Mouse (Mus musculus) embryonic facial prominence, embryonic 13.5 days (tissue): ENCODE results near the gene Atg7. TPM values are rescaled to one million over a fixed set of nuclear protein-coding genes. Genes with fewer than 3 reads are reported as not detected.
"Not testable (repeated sequence)": the region's sequence is repeated elsewhere in the genome, so short reads cannot be mapped to it uniquely, and the experiment has no call there.

Experiments
- ATAC-seq: fragments of 200-750 bp; cut with Nextera tagmentation; 2 replicates; pipeline ENCODE4 v1.8.0; 2017; ENCODE audit warnings: low read depth; ENCODE audit not compliant: insufficient number of reproducible peaks, insufficient read depth, low FRiP score, low TSS enrichment
- H3K27ac ChIP-seq: fragments of 300-500 bp; sonication (generic); 2 replicates; pipeline ENCODE4 v1.5.1; 2015; ENCODE audit warnings: moderate library complexity, mild to moderate bottlenecking, inconsistent platforms
- H3K27me3 ChIP-seq: fragments of 300-500 bp; sonication (generic); 2 replicates; pipeline ENCODE4 v1.6.1; 2015; ENCODE audit warnings: mild to moderate bottlenecking, inconsistent platforms
- H3K36me3 ChIP-seq: fragments of 300-500 bp; sonication (generic); 2 replicates; pipeline ENCODE4 v1.6.1; 2015; ENCODE audit warnings: mild to moderate bottlenecking, inconsistent platforms
- H3K4me1 ChIP-seq: fragments of 300-500 bp; sonication (generic); 2 replicates; pipeline ENCODE4 v1.6.1; 2015; ENCODE audit warnings: inconsistent platforms
- H3K4me2 ChIP-seq: fragments of 300-500 bp; sonication (generic); 2 replicates; pipeline ENCODE4 v1.6.1; 2015; ENCODE audit warnings: moderate library complexity, mild to moderate bottlenecking, inconsistent platforms
- H3K4me3 ChIP-seq: fragments of 300-500 bp; sonication (generic); 2 replicates; pipeline ENCODE4 v1.5.1; 2015; ENCODE audit warnings: mild to moderate bottlenecking, inconsistent platforms
- H3K9ac ChIP-seq: fragments of 300-500 bp; sonication (generic); 2 replicates; pipeline ENCODE4 v1.6.1; 2015; ENCODE audit warnings: mild to moderate bottlenecking, inconsistent platforms
- H3K9me3 ChIP-seq: fragments of 300-500 bp; sonication (generic); 2 replicates; pipeline ENCODE4 v1.6.1; 2016; ENCODE audit warnings: inconsistent platforms
- WGBS: fragments of 180-500 bp; shearing (Covaris S2); methylation state at CpG from one replicate; pipeline ENCODE4 v1.1.7; 2015; ENCODE audit warnings: mixed read lengths; 5-methylcytosine and 5-hydroxymethylcytosine counted together
- polyA plus RNA-seq: library from polyadenylated mRNA; unstranded; fragments of >200 nt; fragmentation: Nextera tagmentation; extraction: Ambion mirVana; gene quantifications from 2 replicates; pipeline ENCODE4 v1.2.1, GENCODE M21; 2015

Atg7 gene
- polyA plus RNA-seq = 19.7 and 22.1 TPM in 2 replicates

GRCm38 (mm10) chr6:114642601-114643528 is at the start of gene Atg7:
Atg7 (plus strand) TSS chr6:114643097.
- peaks cover 7% of the 10 kb centered on the region for H3K4me1 ChIP-seq
- H3K27ac ChIP-seq = peak within 1 kb of the TSS; percentile 64
- peak within 1 kb of the TSS; percentile 82 for H3K4me3 ChIP-seq
- peak within 1 kb of the TSS; percentile 81 for H3K9ac ChIP-seq
- no peaks in the 10 kb centered on the region for H3K27me3 ChIP-seq
- under 1% methylated on average over 38 of the region's 38 CpGs for WGBS
- no peaks in the 10 kb centered on the region for H3K9me3 ChIP-seq
- no peaks in the 10 kb centered on the region for H3K36me3 ChIP-seq
- ATAC-seq = peak; percentile 69; the same call in 1 of the 2 replicates
- H3K4me2 ChIP-seq = peak within 1 kb of the TSS; percentile 91

DNA sequence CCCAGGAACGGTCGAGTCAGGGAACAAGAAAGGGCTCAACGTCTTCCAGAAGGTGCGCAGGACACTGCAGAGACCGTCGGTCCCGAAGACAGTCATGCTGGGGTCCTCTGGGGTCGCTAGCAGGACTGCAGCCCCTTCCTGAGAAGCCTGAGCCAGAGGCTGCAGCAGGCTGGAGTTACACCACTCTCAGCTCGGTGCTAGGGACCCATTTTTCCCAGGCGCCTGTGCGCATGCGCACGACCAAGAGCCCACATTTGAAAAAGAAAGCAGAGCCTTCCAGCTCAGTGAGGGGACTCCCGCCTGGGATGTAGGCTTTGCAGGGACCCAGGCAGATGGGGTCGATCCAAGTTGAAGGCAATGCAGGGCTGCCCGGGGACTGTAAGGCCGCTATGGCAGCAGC is 28.8 kb upstream of the Atg7 start:
- not testable (repeated sequence) for H3K36me3 ChIP-seq, ATAC-seq, H3K9ac ChIP-seq, H3K9me3 ChIP-seq, H3K27ac ChIP-seq, H3K4me2 ChIP-seq, H3K4me1 ChIP-seq, H3K4me3 ChIP-seq, H3K27me3 ChIP-seq
- 4% methylated on average over 10 of the region's 17 CpGs for WGBS

- not testable (repeated sequence) for H3K27me3 ChIP-seq, H3K36me3 ChIP-seq, H3K4me2 ChIP-seq, H3K27ac ChIP-seq, ATAC-seq, H3K4me1 ChIP-seq, H3K9me3 ChIP-seq, H3K4me3 ChIP-seq, H3K9ac ChIP-seq
- no CpG with 5 or more reads among the region's 14 CpGs for WGBS
These were observed 9.0 kb upstream of the Atg7 start for GRCm38 (mm10) chr6:114633886-114634285.

GRCm38 (mm10) chr6:114643716-114644115 is 819 bp downstream of the Atg7 start:
- Histone ChIP-seq H3K4me3 (peak overlapping the region; percentile 82), H3K4me1 (peaks cover 7% of the 10 kb centered on the region), H3K36me3 (no peaks in the 10 kb centered on the region), H3K9me3 (no peaks in the 10 kb centered on the region), H3K4me2 (peak overlapping the region; percentile 91), H3K9ac (peak overlapping the region; percentile 81), H3K27me3 (no peaks in the 10 kb centered on the region), H3K27ac (no peak overlapping the region)
- ATAC-seq = no peak
- WGBS = 37% methylated on average over 8 of the region's 8 CpGs

GRCm38 (mm10) chr6:114644531-114644930 is 1.6 kb downstream of the Atg7 start:
- Histone ChIP-seq H3K9me3 (no peaks in the 10 kb centered on the region), H3K27me3 (no peaks in the 10 kb centered on the region), H3K27ac (no peak overlapping the region), H3K9ac (no peak overlapping the region), H3K36me3 (no peaks in the 10 kb centered on the region), H3K4me1 (peaks cover 7% of the 10 kb centered on the region), H3K4me3 (no peak overlapping the region), H3K4me2 (no peak overlapping the region)
- WGBS = 81% methylated on average over 1 of the region's 1 CpGs
- ATAC-seq = no peak

DNA sequence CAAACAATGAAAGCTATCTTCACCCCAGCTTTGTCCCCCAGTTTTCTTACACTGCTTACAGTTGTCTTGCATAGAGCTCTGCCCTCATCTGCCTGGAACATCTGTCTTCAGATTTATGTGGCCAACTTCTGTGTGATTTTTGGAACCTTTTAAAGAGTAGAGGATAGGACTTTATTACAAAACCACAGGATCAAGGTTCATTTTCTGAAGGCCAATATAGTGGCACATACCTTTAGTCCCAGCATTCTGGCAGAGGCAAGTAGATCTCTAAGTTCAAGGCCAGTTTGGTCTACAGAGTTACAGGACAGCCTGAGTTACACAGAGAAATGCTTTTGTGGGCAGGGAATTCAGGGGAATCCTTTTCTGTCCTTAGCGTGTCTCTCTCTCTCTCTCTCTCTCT is 3.3 kb downstream of the Atg7 start:
- no peak for ATAC-seq
- H3K4me1 ChIP-seq = peaks cover 7% of the 10 kb centered on the region
- no peak overlapping the region for H3K4me3 ChIP-seq
- H3K36me3 ChIP-seq = no peaks in the 10 kb centered on the region
- H3K27ac ChIP-seq = no peak overlapping the region
- 71% methylated on average over 1 of the region's 1 CpGs for WGBS
- no peaks in the 10 kb centered on the region for H3K9me3 ChIP-seq
- no peak overlapping the region for H3K4me2 ChIP-seq
- H3K9ac ChIP-seq = no peak overlapping the region
- no peaks in the 10 kb centered on the region for H3K27me3 ChIP-seq

- H3K4me3 ChIP-seq = no peak overlapping the region
- H3K36me3 ChIP-seq = no peaks in the 10 kb centered on the region
- no peak overlapping the region for H3K9ac ChIP-seq
- H3K9me3 ChIP-seq = no peaks in the 10 kb centered on the region
- no peak for ATAC-seq
- no peak overlapping the region for H3K4me2 ChIP-seq
- WGBS = 89% methylated on average over 6 of the region's 6 CpGs
- peaks cover 7% of the 10 kb centered on the region for H3K4me1 ChIP-seq
- no peaks in the 10 kb centered on the region for H3K27me3 ChIP-seq
- no peak overlapping the region for H3K27ac ChIP-seq
These were observed 4.1 kb downstream of the Atg7 start for GRCm38 (mm10) chr6:114647011-114647410.

GRCm38 (mm10) chr6:114648352-114649030 is 5.6 kb downstream of the Atg7 start:
- Histone ChIP-seq H3K27me3 (no peaks in the 10 kb centered on the region), H3K27ac (no peak overlapping the region), H3K4me2 (no peak overlapping the region), H3K36me3 (no peaks in the 10 kb centered on the region), H3K4me3 (no peak overlapping the region), H3K9me3 (no peaks in the 10 kb centered on the region), H3K4me1 (peaks cover 13% of the 10 kb centered on the region), H3K9ac (no peak overlapping the region)
- ATAC-seq = no peak
- WGBS = 85% methylated on average over 4 of the region's 4 CpGs

DNA sequence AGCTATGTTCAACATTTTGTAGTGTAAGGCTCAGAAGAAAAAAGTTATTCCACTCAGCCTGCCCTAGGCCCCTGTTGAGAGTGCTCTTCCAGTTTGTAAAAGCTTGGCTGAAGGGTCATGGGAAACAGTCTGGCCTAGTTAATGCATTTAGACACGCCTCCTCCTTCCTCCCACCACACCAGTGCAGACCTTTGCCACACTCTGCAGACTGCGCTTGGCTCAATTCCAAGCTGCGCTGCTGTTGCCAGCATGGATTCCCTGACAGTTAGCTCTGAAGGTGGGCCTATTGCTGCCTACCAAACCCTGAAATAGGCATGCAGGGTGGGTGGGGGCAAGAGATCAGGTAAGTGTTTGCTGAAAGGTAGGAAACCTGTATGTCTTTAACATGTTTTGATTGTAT is 9.3 kb downstream of the Atg7 start:
- no peak for ATAC-seq

GRCm38 (mm10) chr6:114656826-114657600 is 14.1 kb downstream of the Atg7 start:
- Histone ChIP-seq H3K4me1 (peaks cover 9% of the 10 kb centered on the region), H3K9me3 (no peaks in the 10 kb centered on the region), H3K27me3 (no peaks in the 10 kb centered on the region), H3K27ac (no peak overlapping the region), H3K4me2 (no peak overlapping the region), H3K4me3 (no peak overlapping the region), H3K36me3 (no peaks in the 10 kb centered on the region), H3K9ac (no peak overlapping the region)
- whole genome bisulfite sequencing = 85% methylated on average over 7 of the region's 7 CpGs
- ATAC-seq = no peak

More for the DNA sequence above, 9.3 kb downstream of the Atg7 start:
- WGBS = 43% methylated on average over 3 of the region's 3 CpGs
- Histone ChIP-seq H3K36me3 (no peaks in the 10 kb centered on the region), H3K27ac (peak overlapping the region; percentile 22; the same call in 1 of the 2 replicates), H3K4me3 (no peak overlapping the region), H3K27me3 (no peaks in the 10 kb centered on the region), H3K4me1 (peaks cover 9% of the 10 kb centered on the region), H3K4me2 (no peak overlapping the region), H3K9ac (0 out of 2 replicates have a peak overlapping the region, but pooled peaks have one; percentile 32), H3K9me3 (no peaks in the 10 kb centered on the region)

GRCm38 (mm10) chr6:114657807-114658206 is 14.9 kb downstream of the Atg7 start:
- H3K9me3 ChIP-seq = no peaks in the 10 kb centered on the region
- H3K9ac ChIP-seq = no peak overlapping the region
- 78% methylated on average over 4 of the region's 4 CpGs for WGBS
- ATAC-seq = no peak
- H3K4me3 ChIP-seq = no peak overlapping the region
- no peaks in the 10 kb centered on the region for H3K27me3 ChIP-seq
- peaks cover 5% of the 10 kb centered on the region for H3K4me1 ChIP-seq
- H3K27ac ChIP-seq = no peak overlapping the region
- H3K4me2 ChIP-seq = no peak overlapping the region
- no peaks in the 10 kb centered on the region for H3K36me3 ChIP-seq
